Comparison of ENCODE assay signal across 12 mouse cellular contexts in genomic region chr9:115862802-115863201, GRCm38 (mm10). TPM values are rescaled to one million over a fixed set of nuclear protein-coding genes. Genes with fewer than 3 reads are reported as not detected.
DNase-seq lines count a peak whose midpoint lies in the region; ATAC-seq and TF ChIP-seq lines count a peak whose summit lies in the region.
"Had no signal": no experiment of that assay in that cellular context is flagged by ENCODE, and none has a peak within 500 bp of the region (broad histone marks: within the 10 kb centered on the region; RNA-seq: fewer than 3 reads in every experiment).

No protein-coding gene starts in this region.

- no peaks in the 10 kb centered on the region for H3K36me3 ChIP-seq in E14TG2a.4 (ENCODE audit: insufficient read depth, low read length)
- no peaks in the 10 kb centered on the region for H3K36me3 ChIP-seq in liver, adult 2 months (ENCODE audit: control insufficient read depth, insufficient read depth, low read length)
- H3K36me3 ChIP-seq in intestine, embryonic 16.5 days (ENCODE audit: control insufficient read depth, insufficient read depth, low read length), result no peaks in the 10 kb centered on the region
- H3K36me3 ChIP-seq: limb, embryonic 15.5 days; neural tube, embryonic 15.5 days had no signal

- no peak overlapping the region for H3K4me2 ChIP-seq in intestine, embryonic 16.5 days (ENCODE audit: low read depth, low read length)
- H3K4me2 ChIP-seq: limb, embryonic 15.5 days; neural tube, embryonic 15.5 days had no signal

- H3K27ac ChIP-seq in liver, adult 2 months (replicated peaks; ENCODE audit: insufficient read depth, low read depth, low read length), result no peak overlapping the region
- H3K27ac ChIP-seq in intestine, embryonic 16.5 days (ENCODE audit: low read length), result no peak overlapping the region
- H3K27ac ChIP-seq: heart, adult 2 months; limb, embryonic 15.5 days; macrophage; neural tube, embryonic 15.5 days had no signal

- H3K9ac ChIP-seq in liver, adult 2 months (ENCODE audit: low read depth, low read length), result no peak overlapping the region
- H3K9ac ChIP-seq in intestine, embryonic 16.5 days (ENCODE audit: low read depth, low read length), result no peak overlapping the region
- H3K9ac ChIP-seq: limb, embryonic 15.5 days; neural tube, embryonic 15.5 days had no signal

- 67% methylated on average over 5 of the region's 5 CpGs for WGBS in liver, adult 2 months
- 71% methylated on average over 5 of the region's 5 CpGs for WGBS in intestine, embryonic 16.5 days

- DNase-seq in c-Kit-negative CD71-positive TER-119-positive erythroid progenitor cells, embryonic 14.5 days (ENCODE audit: low read depth, low spot score), result peak; percentile 22
- DNase-seq in liver, adult 2 months (ENCODE audit: extremely low read depth, low read depth, low spot score), result peak; percentile 3
- no peak for DNase-seq in layer of hippocampus, adult 9-10 months (ENCODE audit: low spot score)
- no peak for DNase-seq in frontal cortex, postnatal 14 days (ENCODE audit: low spot score in 2 of 2)
- DNase-seq: cerebellum, adult 9-11 months; heart, adult 2 months had no signal

- TF ChIP-seq CTCF in E14TG2a.4 (conservative IDR thresholded peaks at IDR 0.05; ENCODE audit: low read length), result no peak
- no peak for TF ChIP-seq CTCF in liver, adult 2 months (IDR thresholded peaks at IDR 0.05; ENCODE audit: low read depth, low read length)

- H3K27me3 ChIP-seq in E14TG2a.4 (ENCODE audit: insufficient read depth, low read length), result no peaks in the 10 kb centered on the region
- H3K27me3 ChIP-seq in liver, adult 2 months (ENCODE audit: control insufficient read depth, insufficient read depth, low read length), result no peaks in the 10 kb centered on the region
- no peaks in the 10 kb centered on the region for H3K27me3 ChIP-seq in intestine, embryonic 16.5 days (replicated peaks; ENCODE audit: control insufficient read depth, insufficient read depth, low read length)
- H3K27me3 ChIP-seq: limb, embryonic 15.5 days; neural tube, embryonic 15.5 days had no signal

- no peaks in the 10 kb centered on the region for H3K79me2 ChIP-seq in liver, adult 2 months (ENCODE audit: control insufficient read depth, insufficient read depth, low read length)

- ATAC-seq in megakaryocyte-erythroid progenitor cell, adult 5-6 weeks (replicated peaks; ENCODE audit: low FRiP score, low TSS enrichment, poor library complexity, severe bottlenecking), result peak; percentile 98
- no peak for ATAC-seq in intestine, embryonic 16.5 days

- H3K4me1 ChIP-seq in E14TG2a.4 (replicated peaks; ENCODE audit: low read depth, low read length), result peaks cover 10% of the 10 kb centered on the region
- H3K4me1 ChIP-seq in liver, adult 2 months (ENCODE audit: control insufficient read depth, insufficient read depth, low read length), result no peaks in the 10 kb centered on the region; the same call in 1 of the 2 replicates
- no peaks in the 10 kb centered on the region for H3K4me1 ChIP-seq in intestine, embryonic 16.5 days (ENCODE audit: control insufficient read depth, insufficient read depth, low read length)
- H3K4me1 ChIP-seq: limb, embryonic 15.5 days; neural tube, embryonic 15.5 days had no signal

- H3K4me3 ChIP-seq in E14TG2a.4 (replicated peaks; ENCODE audit: low read length), result peak overlapping the region; percentile 37; the same call in 1 of the 2 replicates
- no peak overlapping the region for H3K4me3 ChIP-seq in liver, adult 2 months (ENCODE audit: insufficient read depth, low read depth, low read length)
- no peak overlapping the region for H3K4me3 ChIP-seq in intestine, embryonic 16.5 days (ENCODE audit: low read length)
- H3K4me3 ChIP-seq: heart, adult 2 months; limb, embryonic 15.5 days; neural tube, embryonic 15.5 days had no signal

- TF ChIP-seq POLR2A in liver, adult 2 months (IDR thresholded peaks at IDR 0.05; ENCODE audit: extremely low read depth, insufficient read depth, low read length), result no peak

- H3K9me3 ChIP-seq in E14TG2a.4 (ENCODE audit: low read length), result peaks cover 5% of the 10 kb centered on the region; the same call in 1 of the 2 replicates
- H3K9me3 ChIP-seq in intestine, embryonic 16.5 days (ENCODE audit: control insufficient read depth, low read length), result no peaks in the 10 kb centered on the region
- H3K9me3 ChIP-seq: limb, embryonic 15.5 days; neural tube, embryonic 15.5 days had no signal

RNA-seq across cellular contexts. Expression of gene Gadl1, which starts 46.5 kb away (rescaled TPM):
- not detected in 2 replicates for total RNA-seq in liver, adult 2 months (2014; rRNA removed)
- polyA plus RNA-seq in liver, adult 2 months (2012; rRNA removed), result not detected in 2 replicates
- total RNA-seq in megakaryocyte-erythroid progenitor cell, adult 5-6 weeks (2014; fragmentation: Nextera tagmentation), result not detected in 2 replicates
- 0.08 TPM in 1 of 2 replicates, not detected in the other for total RNA-seq in megakaryocyte-erythroid progenitor cell, adult 5-6 weeks (2017)
- 0.21 and 0.39 TPM in 2 replicates for polyA plus RNA-seq in intestine, embryonic 16.5 days (2015; fragmentation: Nextera tagmentation; extraction: Ambion mirVana)
- total RNA-seq: heart, adult 2 months had no signal
- polyA plus RNA-seq: macrophage had no signal

Comparison
In these comparisons a context has a peak if more than half of its experiments do, and no peak if none do; other contexts are left out.
1. DNase-seq: peak in c-Kit-negative CD71-positive TER-119-positive erythroid progenitor cells, embryonic 14.5 days (single experiment) and liver, adult 2 months (single experiment); none in layer of hippocampus, adult 9-10 months (single experiment) and frontal cortex, postnatal 14 days (0 of 2).